Mouse (Mus musculus) ES-Bruce4 (cell line): ENCODE measurements around the gene Olfr643.

Source experiments
- CTCF ChIP-seq: IDR thresholded peaks from one replicate; pipeline ENCODE4 v1.8.1; 2011; ENCODE audit warnings: low read depth, low read length
- EP300 ChIP-seq: IDR thresholded peaks from 2 replicates; pipeline ENCODE4 v1.6.1; 2011; ENCODE audit warnings: low read depth, low read length; ENCODE audit not compliant: insufficient read depth
- POLR2A ChIP-seq: IDR thresholded peaks from one replicate; pipeline ENCODE4 v1.8.1; 2011; ENCODE audit warnings: low read length; ENCODE audit not compliant: insufficient read depth

DNA sequence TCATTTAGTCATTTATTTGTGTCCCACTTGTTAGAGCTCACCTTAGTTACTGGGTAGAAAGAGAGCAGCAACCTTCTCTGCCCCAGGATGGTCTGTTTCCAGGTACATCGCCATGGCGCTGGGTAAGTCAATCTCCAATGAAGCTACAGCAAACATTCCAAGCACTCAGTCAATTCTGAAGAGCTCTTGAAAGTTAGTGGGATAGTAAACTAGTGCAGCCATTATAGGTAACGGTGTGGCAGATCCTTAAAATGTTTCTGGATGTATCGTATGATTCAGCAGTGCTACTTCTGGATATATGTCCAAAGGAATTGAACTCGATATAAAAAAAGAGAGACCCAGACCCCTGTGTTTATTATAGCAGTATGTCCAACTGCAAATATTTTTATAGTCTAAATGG lies at the start of gene Olfr643:
- TF ChIP-seq POLR2A (no peak), CTCF (no peak), EP300 (no peak)
